In genomic region chr9:101249626-101250025, GRCm38 (mm10) we compare ENCODE assay signal across 10 mouse cellular contexts. TPM values are rescaled to one million over a fixed set of nuclear protein-coding genes. Genes with fewer than 3 reads are reported as not detected.
DNase-seq lines count a peak whose midpoint lies in the region; ATAC-seq and TF ChIP-seq lines count a peak whose summit lies in the region.
"Had no signal": no experiment of that assay in that cellular context is flagged by ENCODE, and none has a peak within 500 bp of the region (broad histone marks: within the 10 kb centered on the region; RNA-seq: fewer than 3 reads in every experiment).

No protein-coding gene starts in this region.

- TF ChIP-seq CTCF in gastrocnemius, adult 2 months (IDR thresholded peaks at IDR 0.05), result no peak
- no peak for TF ChIP-seq CTCF in lung, embryonic 14.5 days (IDR thresholded peaks at IDR 0.05; ENCODE audit: low read depth)
- no peak for TF ChIP-seq CTCF in lung, adult 2 months (IDR thresholded peaks at IDR 0.05; ENCODE audit: insufficient read depth, low read length)

- no peak for ATAC-seq in lung, embryonic 14.5 days (ENCODE audit: insufficient read depth)
- no peak for ATAC-seq in monocyte, adult 5-6 weeks (replicated peaks; ENCODE audit: insufficient number of reproducible peaks, low FRiP score, low TSS enrichment, poor library complexity, severe bottlenecking)

- no peak for TF ChIP-seq POLR2A in lung, adult 2 months (IDR thresholded peaks at IDR 0.05; ENCODE audit: borderline replicate concordance, extremely low read depth, low read depth, low read length)

- H3K36me3 ChIP-seq in lung, embryonic 14.5 days (ENCODE audit: insufficient read depth), result no peaks in the 10 kb centered on the region
- no peaks in the 10 kb centered on the region for H3K36me3 ChIP-seq in midbrain, embryonic 10.5 days

- intact Hi-C loops in gastrocnemius, adult 2 months (cut with DNase I), result loop anchor here (2.0 to 5.0 kb wide), 2 partner anchors 49 to 67 kb away; no protein-coding TSS in a partner anchor

- H3K4me3 ChIP-seq in gastrocnemius, adult 2 months, result no peak overlapping the region
- peak overlapping the region; percentile 76 for H3K4me3 ChIP-seq in lung, embryonic 14.5 days (ENCODE audit: low read depth, low read length)
- no peak overlapping the region for H3K4me3 ChIP-seq in lung, adult 2 months (replicated peaks; ENCODE audit: extremely low read depth, low read depth, low read length)
- peak overlapping the region; percentile 85 for H3K4me3 ChIP-seq in midbrain, embryonic 10.5 days

- peak overlapping the region; percentile 84 for H3K9ac ChIP-seq in lung, embryonic 14.5 days

- no peaks in the 10 kb centered on the region for H3K9me3 ChIP-seq in lung, embryonic 14.5 days (ENCODE audit: low read depth, low read length)
- no peaks in the 10 kb centered on the region for H3K9me3 ChIP-seq in midbrain, embryonic 10.5 days (replicated peaks)

- H3K27ac ChIP-seq in gastrocnemius, adult 2 months, result peak overlapping the region; percentile 1; the same call in 1 of the 2 replicates
- H3K27ac ChIP-seq in lung, embryonic 14.5 days (ENCODE audit: low read depth), result no peak overlapping the region
- no peak overlapping the region for H3K27ac ChIP-seq in midbrain, embryonic 10.5 days (replicated peaks)

- no peak for DNase-seq in gastrocnemius, adult 2 months
- no peak for DNase-seq in gastrocnemius, postnatal 25 days
- no peak for DNase-seq in lung, embryonic 14.5 days
- no peak for DNase-seq in lung, adult 2 months
- no peak for DNase-seq in midbrain, embryonic 10.5 days (ENCODE audit: low spot score)
- DNase-seq in thymus, postnatal 25 days, result peak; percentile 38
- DNase-seq in urinary bladder, postnatal 10 days (ENCODE audit: low spot score), result no peak
- DNase-seq: adrenal gland, adult 8-10 months; kidney, adult 8-10 months had no signal

- peaks cover 11% of the 10 kb centered on the region; the same call in 1 of the 2 replicates for H3K4me1 ChIP-seq in lung, embryonic 14.5 days (ENCODE audit: insufficient read depth)
- peaks cover 3% of the 10 kb centered on the region for H3K4me1 ChIP-seq in lung, adult 2 months (ENCODE audit: control insufficient read depth, insufficient read depth, low read length)
- peaks cover 35% of the 10 kb centered on the region for H3K4me1 ChIP-seq in midbrain, embryonic 10.5 days

- 56% methylated on average over 4 of the region's 4 CpGs for WGBS in lung, embryonic 14.5 days
- 77% methylated on average over 4 of the region's 4 CpGs for WGBS in lung, adult 2 months
- 78% methylated on average over 4 of the region's 4 CpGs for WGBS in midbrain, embryonic 10.5 days

- peak overlapping the region; percentile 67 for H3K4me2 ChIP-seq in lung, embryonic 14.5 days

- H3K27me3 ChIP-seq in lung, embryonic 14.5 days (ENCODE audit: insufficient read depth, low read length), result no peaks in the 10 kb centered on the region
- no peaks in the 10 kb centered on the region for H3K27me3 ChIP-seq in midbrain, embryonic 10.5 days (ENCODE audit: low read depth, poor library complexity, severe bottlenecking)

RNA-seq across cellular contexts. Expression of gene Ppp2r3a, which starts 2.0 kb away (rescaled TPM):
- total RNA-seq in gastrocnemius, adult 2 months (2021), result 100 to 1,000 TPM; 162 to 209 TPM
- 100 to 1,000 TPM; 152 to 193 TPM for total RNA-seq in gastrocnemius, postnatal 25 days (2021)
- polyA plus RNA-seq in lung, embryonic 14.5 days (2014; fragmentation: Nextera tagmentation; extraction: Ambion mirVana), result 14.2 and 14.4 TPM in 2 replicates
- polyA plus RNA-seq in lung, adult 2 months (2012; rRNA removed), result 2.8 and 6.7 TPM in 2 replicates
- 8.0 and 9.1 TPM in 2 replicates for polyA plus RNA-seq in midbrain, embryonic 10.5 days (2016; fragmentation: Nextera tagmentation; extraction: Ambion mirVana)
- 0.95 to 5.3 TPM (median 1.6 TPM) in 3 replicates for total RNA-seq in monocyte, adult 5-6 weeks (2017)

Comparison
In these comparisons a context has a peak if more than half of its experiments do, and no peak if none do; other contexts are left out.
1. H3K4me3 ChIP-seq: peak in lung, embryonic 14.5 days (single experiment) and midbrain, embryonic 10.5 days (single experiment); none in gastrocnemius, adult 2 months (single experiment) and lung, adult 2 months (single experiment).
2. RNA of gene Ppp2r3a, which starts 2.0 kb away (total RNA-seq): 162 to 209 TPM in gastrocnemius, adult 2 months and 152 to 193 TPM in gastrocnemius, postnatal 25 days; 0.95 to 5.3 TPM in monocyte, adult 5-6 weeks; every median in the first group is over 10 times any median in the second.